Mouse (Mus musculus): ENCODE data around the gene Mbd3. TPM values are rescaled to one million over a fixed set of nuclear protein-coding genes. Genes with fewer than 3 reads are reported as not detected.

The Mbd3 gene
- polyA plus RNA-seq, 1 experiment from 2014 or later, result 181 TPM

- H3K27me3 ChIP-seq, result no peaks in the 10 kb centered on the region
- in situ Hi-C loops (cut with MboI; ENCODE audit: low pct_unique_long_range_greater_than_20kb), result no loop called here
- ChIA-PET POLR2A (interaction anchor here (1.1 to 5.9 kb wide), 2 partner anchors 12 to 1004 kb away, joined by 6 to 38 read pairs; partner anchors contain the start of gene Mex3d), CTCF (no interaction called here)
- TF ChIP-seq CTCF (IDR thresholded peaks at IDR 0.05), result no peak
- DNase-seq (ENCODE audit: low read depth, low spot score), result no peak
- no peak for ATAC-seq
Observed at GRCm38 (mm10) chr10:80398174-80398535, 1.2 kb downstream of the Mbd3 start.

GRCm38 (mm10) chr10:80397524-80398173 is 1.7 kb downstream of the Mbd3 start:
- POLR2A ChIA-PET, result interaction anchor here (5.9 kb wide), 1 partner anchor 12 kb away, joined by 38 read pairs; the partner anchor contains the start of gene Mex3d
- CTCF ChIA-PET, result no interaction called here

DNA sequence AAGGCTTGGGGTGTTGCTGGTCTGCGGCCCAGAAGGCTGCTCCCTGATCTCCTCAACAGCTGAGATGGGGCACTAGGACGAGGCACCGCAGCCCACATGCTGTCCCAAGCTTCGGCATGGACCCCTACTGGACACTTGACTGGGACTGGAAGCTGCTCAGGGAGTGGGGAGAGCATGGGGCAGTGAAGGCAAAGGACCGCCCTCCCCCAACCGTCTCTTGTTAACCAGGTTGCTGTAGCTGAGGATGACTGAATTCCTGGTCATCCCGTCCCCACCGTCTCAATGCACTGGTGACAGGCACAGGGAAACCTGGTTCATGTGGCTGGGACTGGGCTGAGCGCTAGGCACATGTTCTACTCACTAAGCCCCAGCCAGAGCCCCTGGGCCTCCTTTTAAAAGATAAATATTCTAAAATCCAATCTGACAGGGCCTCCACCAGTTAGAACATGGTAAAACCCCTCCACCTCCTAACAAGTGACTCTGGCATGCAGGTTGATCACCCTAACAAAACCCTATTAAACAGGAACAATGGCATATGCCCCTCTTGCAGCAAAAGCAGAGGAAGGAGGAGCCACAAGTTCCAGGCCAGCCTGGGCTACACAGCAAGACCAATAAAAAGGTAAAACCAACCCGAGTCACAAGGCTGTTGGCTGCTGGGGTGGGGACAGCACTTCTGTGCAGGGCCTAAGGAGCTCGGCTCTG is 2.4 kb downstream of the Mbd3 start:
- ATAC-seq (no peak), DNase-seq (ENCODE audit: low read depth, low spot score) (no peak)
- in situ Hi-C loops (cut with MboI; ENCODE audit: low pct_unique_long_range_greater_than_20kb), result no loop called here
- TF ChIP-seq CTCF (IDR thresholded peaks at IDR 0.05), result no peak
- ChIA-PET CTCF (no interaction called here), POLR2A (interaction anchor here (5.9 kb wide), 1 partner anchor 11 kb away, joined by 38 read pairs; the partner anchor contains the start of gene Mex3d)
- no peaks in the 10 kb centered on the region for H3K27me3 ChIP-seq

More at GRCm38 (mm10) chr10:80397524-80398173, 1.7 kb downstream of the Mbd3 start:
- in situ Hi-C loops (cut with MboI; ENCODE audit: low pct_unique_long_range_greater_than_20kb), result no loop called here
- TF ChIP-seq CTCF (IDR thresholded peaks at IDR 0.05), result no peak
- H3K27me3 ChIP-seq, result no peaks in the 10 kb centered on the region
- ATAC-seq (no peak), DNase-seq (ENCODE audit: low read depth, low spot score) (no peak)

GRCm38 (mm10) chr10:80395025-80395627 is 4.2 kb downstream of the Mbd3 start:
- no peak for TF ChIP-seq CTCF (IDR thresholded peaks at IDR 0.05)
- in situ Hi-C loops (cut with MboI; ENCODE audit: low pct_unique_long_range_greater_than_20kb), result no loop called here
- POLR2A ChIA-PET, result no interaction called here
- ATAC-seq (no peak), DNase-seq (ENCODE audit: low read depth, low spot score) (no peak)
- CTCF ChIA-PET, result no interaction called here
- H3K27me3 ChIP-seq, result no peaks in the 10 kb centered on the region

GRCm38 (mm10) chr10:80392687-80393086 is 6.7 kb downstream of the Mbd3 start:
- no peak for TF ChIP-seq CTCF (IDR thresholded peaks at IDR 0.05)
- CTCF ChIA-PET, result interaction anchor here (1.5 kb wide), 1 partner anchor 10 kb away, joined by 3 read pairs; no protein-coding TSS in a partner anchor
- DNase-seq (ENCODE audit: low read depth, low spot score), result no peak
- no peak for ATAC-seq
- in situ Hi-C loops (cut with MboI; ENCODE audit: low pct_unique_long_range_greater_than_20kb), result no loop called here
- no peaks in the 10 kb centered on the region for H3K27me3 ChIP-seq
- POLR2A ChIA-PET, result interaction anchor here (1.0 kb wide), 1 partner anchor 10 kb away, joined by 3 read pairs; no protein-coding TSS in a partner anchor

- TF ChIP-seq CTCF (IDR thresholded peaks at IDR 0.05), result no peak
- POLR2A ChIA-PET, result interaction anchor here (0.6 to 1.2 kb wide), 2 partner anchors 10 to 233 kb away, joined by 4 read pairs; no protein-coding TSS in a partner anchor
- H3K27me3 ChIP-seq, result no peaks in the 10 kb centered on the region
- DNase-seq (ENCODE audit: low read depth, low spot score), result no peak
- CTCF ChIA-PET, result interaction anchor here (0.9 kb wide), 1 partner anchor 13 kb away, joined by 3 read pairs; no protein-coding TSS in a partner anchor
- no peak for ATAC-seq
- in situ Hi-C loops (cut with MboI; ENCODE audit: low pct_unique_long_range_greater_than_20kb), result no loop called here
Observed at GRCm38 (mm10) chr10:80390697-80391096, 8.7 kb downstream of the Mbd3 start.

DNA sequence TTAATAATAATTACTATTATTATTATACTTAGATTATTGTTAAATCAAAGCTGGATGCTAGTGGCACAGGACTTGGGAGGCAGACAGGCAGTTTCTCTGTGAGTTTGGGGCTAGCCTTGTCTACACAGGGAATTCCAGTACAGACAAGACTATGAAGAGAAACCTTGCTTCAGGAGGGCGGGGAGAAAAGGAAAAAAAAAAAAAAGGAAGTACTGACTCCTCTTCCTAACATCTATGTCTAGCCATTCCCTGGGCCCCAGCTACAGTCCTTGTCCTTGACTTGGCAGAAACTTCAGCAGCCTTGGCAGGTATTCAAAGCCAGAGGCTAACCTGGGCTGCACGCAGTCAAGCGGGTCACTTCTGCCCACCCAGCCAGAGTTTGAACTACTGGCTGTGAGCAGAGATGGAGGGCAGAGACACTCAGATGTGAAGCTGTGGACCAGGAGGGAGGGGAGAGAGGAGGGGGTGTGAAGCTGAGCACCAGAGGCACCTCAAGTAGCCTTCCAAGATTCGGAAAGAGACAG is 10.1 kb downstream of the Mbd3 start:
- ATAC-seq, result no peak

GRCm38 (mm10) chr10:80388731-80389130 is 10.6 kb downstream of the Mbd3 start:
- no peaks in the 10 kb centered on the region for H3K27me3 ChIP-seq
- DNase-seq (ENCODE audit: low read depth, low spot score) (no peak), ATAC-seq (no peak)
- no peak for TF ChIP-seq CTCF (IDR thresholded peaks at IDR 0.05)
- ChIA-PET POLR2A (interaction anchor here (5.3 kb wide), 1 partner anchor 10 kb away, joined by 38 read pairs; the partner anchor contains the start of gene Mbd3), CTCF (no interaction called here)
- in situ Hi-C loops (cut with MboI; ENCODE audit: low pct_unique_long_range_greater_than_20kb), result no loop called here

More for the DNA sequence above, 10.1 kb downstream of the Mbd3 start:
- CTCF ChIA-PET, result no interaction called here
- H3K27me3 ChIP-seq, result no peaks in the 10 kb centered on the region
- in situ Hi-C loops (cut with MboI; ENCODE audit: low pct_unique_long_range_greater_than_20kb), result no loop called here
- no peak for DNase-seq (ENCODE audit: low read depth, low spot score)
- POLR2A ChIA-PET, result no interaction called here
- TF ChIP-seq CTCF (IDR thresholded peaks at IDR 0.05), result no peak

- POLR2A ChIA-PET, result interaction anchor here (0.7 to 5.3 kb wide), 2 partner anchors 11 to 45 kb away, joined by 4 to 38 read pairs; partner anchors contain the start of gene Mbd3
- CTCF ChIA-PET, result interaction anchor here (0.7 kb wide), 1 partner anchor 59 kb away, joined by 3 read pairs; no protein-coding TSS in a partner anchor
- DNase-seq (ENCODE audit: low read depth, low spot score), result no peak
- in situ Hi-C loops (cut with MboI; ENCODE audit: low pct_unique_long_range_greater_than_20kb), result no loop called here
- TF ChIP-seq CTCF (IDR thresholded peaks at IDR 0.05), result no peak
- no peaks in the 10 kb centered on the region for H3K27me3 ChIP-seq
- no peak for ATAC-seq
Observed at GRCm38 (mm10) chr10:80387522-80387959, 11.8 kb downstream of the Mbd3 start, which contains the start of gene Mex3d. Mex3d (minus strand) TSS chr10:80387659.

All from Patski (cell line).